Mouse (Mus musculus): ENCODE data around the gene Tenm4.

Tenm4 gene

DNA sequence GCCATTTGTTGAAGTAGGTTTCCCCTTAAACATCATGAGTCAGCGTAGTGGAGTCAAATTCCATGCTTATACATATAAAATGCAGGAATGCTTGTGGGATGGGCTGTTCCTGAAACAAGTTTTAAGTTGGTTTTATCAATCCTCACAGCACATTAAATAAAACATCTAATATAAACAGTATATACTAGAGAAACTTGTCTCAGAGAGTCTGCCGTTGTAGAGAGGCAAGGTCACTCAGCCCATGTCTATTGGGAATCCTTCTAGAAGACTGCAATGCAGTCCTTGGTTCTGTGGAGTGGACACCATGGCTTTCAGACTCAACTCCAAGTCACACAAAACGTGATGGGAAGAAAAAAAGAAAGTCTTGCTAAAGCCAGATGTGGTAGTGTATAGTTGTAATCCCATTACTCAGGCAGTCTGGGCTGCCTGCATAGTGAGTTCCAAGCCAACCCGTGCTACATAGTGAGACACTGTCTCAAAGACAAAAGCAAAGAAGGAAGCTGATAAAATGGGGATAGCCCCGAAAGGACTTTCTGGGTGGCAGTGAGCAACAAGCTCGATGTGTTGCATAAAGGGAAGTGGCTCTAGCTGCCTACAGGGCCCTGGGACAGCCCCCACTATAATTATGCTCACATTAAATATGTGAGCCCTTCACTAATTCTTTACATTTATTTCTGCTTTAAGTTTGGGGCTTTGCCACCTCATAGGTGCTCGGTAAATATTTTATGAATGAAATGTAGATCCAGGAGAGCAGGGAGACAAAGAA is 707.6 kb downstream of the Tenm4 start:
- DNase-seq = no peak

- no peak for DNase-seq
Measured at GRCm38 (mm10) chr7:96879593-96879992, 708.5 kb downstream of the Tenm4 start.

DNA sequence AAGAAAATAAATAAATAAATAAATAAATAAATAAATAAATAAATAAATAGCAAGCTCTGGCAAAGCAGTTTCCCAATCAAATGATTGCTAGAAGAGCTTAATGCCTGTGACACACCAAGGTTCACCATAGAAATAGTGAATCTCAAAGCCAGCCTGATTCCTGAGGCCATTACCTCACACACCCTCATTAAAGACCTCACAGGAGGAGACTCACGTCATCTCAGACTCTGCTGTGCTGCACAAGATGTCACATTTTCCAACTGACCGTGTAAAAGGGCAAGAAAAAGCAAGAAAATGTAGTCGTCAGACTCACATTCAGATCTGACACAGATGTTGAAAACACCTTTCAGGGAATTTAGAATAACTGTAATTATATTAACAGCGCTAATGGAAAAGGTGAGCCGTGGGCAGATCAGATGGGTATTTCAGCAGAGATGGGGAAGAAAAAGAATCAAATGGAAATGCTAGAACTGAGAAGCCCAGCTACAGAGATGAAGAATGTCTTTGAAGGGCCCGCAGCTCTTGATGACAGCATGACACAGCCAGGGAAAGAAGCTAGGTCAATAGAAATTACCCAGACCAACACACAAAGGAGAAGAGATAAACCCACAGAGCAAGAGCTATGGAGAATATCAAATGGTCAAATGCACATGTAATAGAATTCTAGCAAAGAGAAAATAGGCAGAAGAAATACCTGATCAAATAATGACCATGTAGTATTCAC is 709.3 kb downstream of the Tenm4 start:
- DNase-seq = no peak

DNA sequence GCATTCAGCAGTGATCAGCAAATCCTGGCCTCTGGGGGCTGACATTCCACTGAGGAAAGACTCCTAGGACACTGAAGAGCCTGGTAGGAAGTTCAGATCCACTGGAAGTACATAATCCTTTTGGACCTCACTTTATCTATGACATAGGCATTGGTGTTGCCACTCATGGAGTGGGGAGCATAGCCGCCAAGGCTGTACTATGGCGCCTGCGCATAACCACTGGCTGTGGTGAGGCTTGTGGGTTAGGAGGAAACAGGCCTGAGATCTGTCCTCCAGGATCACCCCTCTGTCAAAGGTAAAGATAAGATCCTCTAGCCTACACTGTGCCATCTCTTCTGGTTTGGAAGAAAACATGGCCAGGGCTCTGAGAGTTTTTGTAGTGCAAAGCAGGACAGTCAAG is 712.3 kb downstream of the Tenm4 start:
- no peak for DNase-seq

- no peak for DNase-seq
Measured at GRCm38 (mm10) chr7:96887088-96887654, 716.1 kb downstream of the Tenm4 start.

GRCm38 (mm10) chr7:96889061-96890034 is 718.3 kb downstream of the Tenm4 start:
- DNase-seq = no peak

GRCm38 (mm10) chr7:96890035-96890621 is 719.1 kb downstream of the Tenm4 start:
- peak; percentile 58 for DNase-seq

- no peak for DNase-seq
Measured at GRCm38 (mm10) chr7:96890987-96891386, 719.9 kb downstream of the Tenm4 start.

- DNase-seq = no peak
Measured at GRCm38 (mm10) chr7:96899036-96899569, 728.1 kb downstream of the Tenm4 start.

- DNase-seq = no peak
Measured at GRCm38 (mm10) chr7:96902183-96902582, 731.1 kb downstream of the Tenm4 start.

DNA sequence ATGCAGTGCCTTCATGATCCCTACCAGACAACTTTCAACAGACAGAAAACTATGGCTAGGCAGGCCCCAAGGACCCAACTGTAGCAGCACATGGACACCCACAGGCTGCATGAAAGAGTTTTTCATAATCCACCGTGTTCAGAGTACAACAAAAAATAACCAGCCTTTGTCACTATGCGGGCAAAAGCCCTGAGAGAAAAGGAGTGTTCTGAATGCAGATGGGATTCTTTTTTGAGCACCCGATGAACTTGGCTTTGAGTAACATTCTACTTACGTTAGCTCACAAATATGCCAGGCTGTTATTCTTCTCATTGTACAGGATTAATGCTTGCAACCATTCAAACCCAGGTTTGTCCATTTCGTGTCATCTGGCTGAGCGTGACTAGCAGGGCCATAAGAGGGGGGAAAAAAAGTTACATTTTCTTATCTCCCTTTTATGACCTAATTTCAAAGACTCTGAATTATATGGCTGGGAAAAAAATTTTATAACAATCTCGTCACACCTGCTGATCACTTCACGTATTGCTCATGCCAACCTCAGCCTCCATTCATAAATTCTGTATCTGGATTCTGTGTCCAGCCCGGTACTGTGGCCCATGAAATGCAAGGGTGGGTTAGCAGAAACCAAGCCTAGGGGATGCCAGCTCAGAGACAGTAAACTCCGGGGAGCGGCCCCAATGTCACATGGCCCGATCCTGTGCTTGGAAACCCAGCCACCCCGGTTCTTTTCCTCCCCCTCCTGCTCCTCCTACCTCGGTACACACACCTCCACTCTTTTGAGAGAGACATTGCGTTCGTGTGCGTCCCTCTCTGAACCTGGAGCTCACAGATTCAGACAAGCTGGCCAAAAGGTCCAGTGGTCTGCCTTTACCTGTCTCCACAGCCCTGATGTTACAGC is 732.3 kb downstream of the Tenm4 start:
- no peak for DNase-seq

GRCm38 (mm10) chr7:96904442-96904841 is 733.4 kb downstream of the Tenm4 start:
- peak; percentile 35 for DNase-seq

- no peak for DNase-seq
Measured at GRCm38 (mm10) chr7:96904936-96905335, 733.9 kb downstream of the Tenm4 start.

- DNase-seq = no peak
Measured at GRCm38 (mm10) chr7:96905422-96905821, 734.4 kb downstream of the Tenm4 start.

- DNase-seq = no peak
Measured at GRCm38 (mm10) chr7:96906216-96906615, 735.2 kb downstream of the Tenm4 start.

- DNase-seq = no peak
Measured at GRCm38 (mm10) chr7:96907971-96908680, 737.1 kb downstream of the Tenm4 start.

DNA sequence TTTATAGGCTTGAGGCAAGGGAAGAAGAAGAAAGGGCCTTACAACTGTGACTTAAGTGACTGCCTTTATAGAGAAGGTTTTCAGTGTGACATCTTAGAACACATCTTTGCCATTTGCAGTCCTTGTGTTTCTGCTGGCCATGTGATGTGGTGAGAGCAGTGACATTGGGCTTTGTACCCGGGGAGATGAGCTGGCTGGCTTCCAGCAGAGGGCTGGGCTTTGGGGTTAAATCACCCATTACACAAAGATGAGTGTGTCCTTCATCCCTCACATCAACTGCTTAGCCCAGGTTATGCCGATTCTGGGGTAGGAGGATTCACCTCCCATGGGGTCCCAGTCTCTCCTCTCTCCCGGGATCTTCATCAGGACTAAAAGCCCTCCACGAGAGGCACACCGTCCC is 738.8 kb downstream of the Tenm4 start:
- no peak for DNase-seq

DNA sequence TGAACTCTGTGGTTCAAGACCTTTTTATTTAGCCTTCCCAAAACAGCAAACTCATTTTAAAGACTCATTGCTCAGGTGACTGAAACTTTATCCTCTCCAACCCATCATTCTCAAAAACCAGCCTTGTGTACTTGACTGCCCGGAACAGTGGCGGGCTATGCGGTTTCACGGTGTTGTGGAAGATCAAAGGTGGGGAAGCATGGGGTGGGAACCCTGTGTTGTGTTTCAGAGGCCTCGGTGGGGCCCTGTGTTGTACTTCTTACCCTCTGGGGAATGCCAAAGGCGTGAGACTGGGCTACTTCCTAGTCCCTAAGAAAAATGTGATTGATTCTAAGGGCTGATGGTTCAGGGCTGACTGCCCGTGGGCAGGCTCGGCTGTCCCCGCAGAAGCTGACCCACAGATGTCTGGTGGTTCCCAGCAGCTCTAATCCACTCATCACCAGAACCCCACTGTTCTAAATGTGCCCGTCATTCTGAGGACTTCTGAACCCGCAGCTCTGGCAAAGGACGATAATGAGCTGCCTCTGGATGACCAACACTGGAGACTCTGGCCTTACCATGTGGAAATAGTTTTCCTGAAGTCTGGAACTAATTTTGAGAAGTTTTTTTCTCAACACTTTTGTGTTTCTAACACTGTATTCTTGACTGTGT is 739.4 kb downstream of the Tenm4 start:
- DNase-seq = no peak

DNA sequence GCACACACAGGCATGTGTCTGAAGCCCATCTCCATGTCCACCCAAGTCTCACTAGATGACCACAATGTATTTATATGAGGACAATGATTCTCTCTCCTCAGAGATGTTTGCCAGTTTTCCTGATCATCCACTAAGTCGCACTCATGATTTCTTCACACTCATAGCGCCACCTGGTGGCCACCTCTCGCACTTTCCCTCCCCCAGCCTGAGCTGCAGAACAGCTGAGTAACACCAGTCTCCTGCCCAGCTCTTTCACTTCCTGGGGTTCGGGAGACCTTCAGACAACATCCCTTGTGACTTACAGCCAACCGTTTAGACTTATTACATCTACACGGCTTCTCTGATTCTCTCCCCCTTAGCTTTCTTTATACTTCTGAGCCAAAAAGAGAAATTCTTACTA is 743.0 kb downstream of the Tenm4 start:
- peak; percentile 88 for DNase-seq

All from retina, postnatal 1 day (tissue).